Mouse (Mus musculus) right cerebral cortex, postnatal 36 days (tissue): Measurements from ENCODE around the gene Shld2.
"Not testable (repeated sequence)": the region's sequence is repeated elsewhere in the genome, so short reads cannot be mapped to it uniquely, and the experiment has no call there.

ENCODE experiments used
- DNase-seq, 2 experiments: peaks; one replicate each; pipeline ENCODE4 v3.0.0; 2022; ENCODE audit warnings: low spot score in 2 of 2, mixed read lengths in 1 of 2

The Shld2 gene

DNA sequence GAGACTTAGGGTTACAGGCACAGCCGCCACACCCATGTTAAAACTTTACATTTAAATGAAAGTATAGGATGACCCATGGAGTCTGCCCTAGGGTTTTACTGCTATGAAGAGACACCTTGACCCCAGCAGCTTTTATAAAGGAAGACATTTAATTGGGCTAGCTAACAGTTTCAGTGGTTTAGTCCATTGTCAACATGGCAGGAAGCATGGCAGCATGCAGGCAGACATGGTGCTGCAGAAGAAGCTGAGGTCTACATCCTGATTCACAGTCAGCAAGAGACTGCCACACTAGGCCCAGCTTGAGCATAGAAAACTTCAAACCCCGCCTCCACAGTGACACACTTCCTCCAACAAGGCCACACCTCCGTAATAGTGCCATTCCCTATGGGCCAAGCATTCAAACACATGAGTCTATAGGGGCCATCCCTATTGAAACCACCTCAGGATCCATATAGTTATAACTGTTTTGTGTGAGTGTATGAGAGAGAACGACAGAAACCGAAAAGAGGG is 13.3 kb upstream of the Shld2 start:
- no peak for DNase-seq

DNA sequence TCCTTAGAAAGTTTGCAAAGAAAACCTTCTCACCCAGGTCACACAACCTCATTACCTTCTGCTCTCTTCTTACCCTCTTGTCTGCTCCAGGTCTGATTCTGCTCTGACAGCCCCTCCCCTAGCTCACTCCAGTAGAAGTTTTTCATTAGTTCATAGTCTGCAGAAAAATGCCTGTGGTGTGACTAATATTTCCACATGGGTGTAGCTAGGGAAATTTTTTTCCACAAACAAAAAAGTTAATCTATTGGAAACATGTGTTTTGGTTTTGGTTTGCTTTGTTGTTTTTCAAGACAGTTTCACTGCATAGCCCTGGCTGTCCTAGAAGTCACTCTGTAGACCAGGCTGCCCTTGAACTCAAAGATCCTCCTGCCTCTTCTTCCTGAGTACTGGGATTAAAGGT is 7.8 kb upstream of the Shld2 start:
- no peak for DNase-seq

DNA sequence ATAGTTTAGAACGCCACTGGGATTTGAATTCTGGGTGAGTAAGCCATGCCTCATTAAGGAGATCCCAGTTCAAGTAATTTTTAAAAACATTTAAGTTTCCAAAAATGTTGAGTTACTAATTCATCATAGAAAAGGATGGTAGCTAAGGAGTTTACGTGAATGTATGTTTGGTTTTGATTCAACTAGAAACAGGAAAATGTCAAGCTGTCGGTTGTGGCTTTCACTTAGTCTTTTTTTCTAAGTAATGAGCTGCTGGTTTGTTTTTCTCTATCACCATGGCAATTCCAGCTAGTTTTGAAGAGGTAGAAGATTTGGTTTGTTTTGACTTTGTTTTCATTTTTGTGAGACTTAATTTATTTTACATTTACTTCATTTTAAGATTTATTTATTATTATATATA is 7.1 kb upstream of the Shld2 start:
- no peak for DNase-seq

DNA sequence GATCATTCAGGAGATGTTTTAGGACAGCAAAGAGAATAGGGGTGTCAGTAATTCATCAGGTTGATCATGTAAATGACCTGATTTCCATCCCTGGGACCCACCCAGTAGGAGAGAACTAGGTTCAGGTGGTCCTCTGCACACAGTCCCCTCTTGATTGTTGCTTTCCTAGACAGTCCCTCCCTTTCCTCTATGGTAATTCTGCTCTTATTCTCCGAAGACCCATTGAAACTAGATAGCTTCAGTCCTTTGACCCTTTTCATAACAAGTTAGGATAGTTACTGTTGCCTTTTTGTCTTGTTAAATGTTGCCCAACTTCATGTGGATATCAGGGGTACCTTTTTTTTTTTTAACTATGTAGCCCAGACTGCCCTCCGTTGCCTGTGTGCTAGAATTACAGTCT is 6.1 kb upstream of the Shld2 start:
- DNase-seq: no peak

DNA sequence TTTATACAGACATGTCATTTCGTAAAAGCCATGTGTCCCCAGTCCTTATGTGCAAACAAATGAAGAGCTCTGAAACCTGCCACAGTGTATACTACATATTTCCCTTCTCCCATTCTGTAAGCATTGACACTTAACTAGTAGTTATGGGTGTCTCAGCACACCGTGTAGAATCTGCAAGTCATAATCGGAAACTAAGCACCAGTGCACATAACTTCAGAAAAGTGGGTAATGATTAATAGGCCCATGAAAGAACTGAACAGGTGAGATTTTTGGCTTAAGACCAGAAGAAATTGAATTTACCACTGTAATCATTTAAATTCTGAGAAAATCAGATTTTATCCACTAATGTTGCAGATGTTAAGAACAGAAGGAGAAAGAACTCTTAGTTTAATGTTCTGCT is 4.5 kb upstream of the Shld2 start:
- DNase-seq: no peak

DNA sequence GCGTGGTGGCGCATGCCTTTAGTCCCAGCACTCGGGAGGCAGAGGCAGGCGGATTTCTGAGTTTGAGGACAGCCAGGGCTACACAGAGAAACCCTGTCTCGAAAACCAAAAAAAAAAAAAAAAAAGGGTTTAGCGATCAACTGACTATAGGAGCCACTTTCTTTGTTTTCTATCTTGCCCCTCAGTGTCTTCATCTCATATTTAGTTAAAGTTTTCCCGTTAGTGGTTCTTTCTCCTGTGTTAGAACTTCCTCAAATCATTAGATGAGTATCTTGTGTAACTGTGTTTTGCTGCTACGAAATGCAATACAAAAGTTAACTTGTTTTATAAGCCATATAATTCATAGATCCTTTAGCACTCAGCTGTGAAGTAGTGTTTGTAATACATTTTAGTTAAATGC is 4.1 kb upstream of the Shld2 start:
- DNase-seq: not testable (repeated sequence)

DNA sequence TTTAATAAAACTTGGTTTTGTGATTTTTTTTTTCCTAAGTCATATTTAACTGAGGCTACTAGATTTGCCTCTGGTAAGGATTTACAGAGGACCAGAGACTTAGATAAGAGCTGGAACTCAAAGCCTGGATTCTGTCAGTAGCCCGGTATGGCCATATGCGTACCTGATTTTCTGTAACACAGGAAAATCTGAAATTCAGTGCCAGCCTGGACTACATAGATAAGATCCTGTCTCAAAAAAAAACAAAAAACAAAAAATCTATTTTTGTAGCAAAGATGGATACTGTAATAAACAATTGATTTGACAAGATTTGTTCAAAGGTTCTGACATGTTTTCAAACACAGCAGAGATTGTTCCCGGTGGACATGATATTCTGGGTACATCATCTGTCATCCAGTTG is 3.3 kb upstream of the Shld2 start:
- no peak for DNase-seq

DNA sequence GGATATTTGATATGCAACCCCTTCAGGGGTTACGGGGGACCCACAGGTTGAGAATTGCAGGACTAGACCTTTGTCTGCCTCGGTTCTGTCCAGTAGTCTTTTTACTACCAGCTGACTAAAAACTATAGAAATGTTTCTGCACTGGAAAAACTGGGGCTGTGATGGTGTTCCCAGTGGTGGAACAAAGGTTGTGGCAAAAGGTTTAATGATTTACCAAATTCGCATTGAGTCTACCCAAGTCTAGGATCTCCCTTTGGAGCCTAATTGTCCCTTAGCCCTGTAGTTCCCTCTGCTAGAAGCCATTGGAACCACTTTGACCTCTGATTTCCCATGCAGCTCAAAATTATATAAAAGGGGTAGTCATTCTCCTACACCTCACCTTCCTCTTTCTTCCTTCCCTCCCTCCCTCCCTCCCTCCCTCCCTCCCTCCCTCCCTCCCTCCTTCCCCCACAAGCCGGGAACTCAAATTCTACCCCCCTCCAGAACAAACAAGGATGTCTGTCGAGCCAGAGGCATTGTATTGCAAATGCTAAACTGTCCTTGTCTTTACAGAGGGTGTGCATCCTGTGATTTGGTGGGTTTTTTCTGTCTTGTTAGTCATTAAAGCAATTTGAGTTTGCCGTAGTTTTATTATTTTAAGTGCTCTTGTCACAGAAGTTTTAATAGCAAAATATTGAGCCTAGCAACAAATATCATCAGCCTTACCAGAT is 2.2 kb upstream of the Shld2 start:
- no peak for DNase-seq

DNA sequence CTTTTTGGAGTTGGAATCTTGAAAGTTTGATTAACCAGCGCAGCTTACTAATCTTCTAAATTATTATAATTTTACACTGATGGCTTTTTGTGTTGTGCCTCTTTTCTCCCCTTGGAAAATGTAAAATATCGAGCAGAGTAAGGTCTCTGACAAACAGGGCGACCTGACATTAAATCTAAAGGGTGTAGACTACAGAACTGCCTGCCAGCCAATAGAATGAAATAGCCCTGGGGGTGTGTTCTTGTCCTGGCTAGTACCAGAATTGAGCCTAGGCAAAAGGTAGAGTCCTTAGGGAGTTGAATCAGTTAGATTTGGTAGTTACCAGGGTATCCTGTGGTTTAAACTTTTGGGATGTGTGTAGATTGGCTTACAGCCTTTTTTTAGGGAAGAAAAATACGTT is 1.4 kb upstream of the Shld2 start:
- no peak for DNase-seq

DNA sequence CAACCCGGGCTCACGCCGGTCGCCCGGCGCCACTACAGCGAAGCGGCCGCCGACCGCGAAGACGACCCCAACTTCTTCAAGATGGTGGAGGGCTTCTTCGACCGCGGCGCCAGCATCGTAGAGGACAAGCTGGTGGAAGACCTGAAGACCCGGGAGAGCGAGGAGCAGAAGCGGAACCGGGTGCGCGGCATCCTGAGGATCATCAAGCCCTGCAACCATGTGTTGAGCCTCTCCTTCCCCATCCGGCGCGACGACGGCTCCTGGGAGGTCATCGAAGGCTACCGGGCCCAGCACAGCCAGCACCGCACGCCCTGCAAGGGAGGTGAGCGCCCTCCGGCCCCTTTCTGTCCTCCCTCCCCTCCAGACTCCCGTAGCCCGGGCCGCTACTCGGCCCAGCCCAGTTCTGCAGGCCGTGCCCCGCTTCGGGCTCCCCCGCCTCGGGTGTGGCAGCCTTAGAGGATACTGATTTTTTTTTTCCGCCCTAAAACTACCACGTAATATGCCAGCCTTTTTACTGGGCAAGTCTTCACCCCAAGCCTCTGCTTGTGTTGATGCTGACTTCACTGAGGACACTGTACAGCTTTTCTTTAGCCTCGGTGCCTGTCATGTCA is 833 bp upstream of the Shld2 start:
- DNase-seq: peak; percentile 29 to 35

DNA sequence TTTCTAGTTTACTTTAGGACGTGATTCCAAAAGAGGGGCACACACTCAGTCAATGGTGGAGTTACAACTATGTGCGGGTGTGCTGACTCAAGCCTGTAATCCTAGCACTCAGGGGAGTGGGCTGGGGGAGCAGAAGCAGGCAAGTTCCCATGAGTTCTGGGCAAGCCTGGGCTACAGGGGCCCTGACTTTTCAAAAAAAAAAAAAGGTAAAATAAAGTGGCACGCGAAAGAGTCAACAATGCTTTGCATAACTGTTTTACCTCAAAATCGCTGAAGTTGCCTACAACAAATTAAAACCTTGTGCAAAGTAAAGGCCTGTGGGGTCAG is 423 bp downstream of the Shld2 start:
- no peak for DNase-seq

DNA sequence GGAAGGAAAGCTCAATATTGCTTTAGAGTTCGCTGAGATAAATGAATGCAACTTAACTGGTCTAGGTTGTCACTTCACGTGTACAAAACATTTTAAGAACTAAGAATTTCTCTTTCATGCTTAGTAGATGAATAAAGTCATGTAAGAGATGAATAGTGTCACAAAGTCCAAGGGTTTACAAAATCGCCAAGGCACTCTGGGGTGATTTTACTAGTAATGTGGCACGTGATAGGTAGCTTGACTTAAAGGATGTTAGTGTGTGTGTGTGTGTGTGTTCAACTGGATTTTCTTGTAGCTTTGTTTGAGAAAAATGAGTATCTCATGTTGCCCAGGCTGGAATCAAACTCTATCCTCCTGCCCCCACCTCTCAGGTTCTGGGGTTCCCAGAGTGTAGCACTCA is 1.0 kb downstream of the Shld2 start:
- no peak for DNase-seq

DNA sequence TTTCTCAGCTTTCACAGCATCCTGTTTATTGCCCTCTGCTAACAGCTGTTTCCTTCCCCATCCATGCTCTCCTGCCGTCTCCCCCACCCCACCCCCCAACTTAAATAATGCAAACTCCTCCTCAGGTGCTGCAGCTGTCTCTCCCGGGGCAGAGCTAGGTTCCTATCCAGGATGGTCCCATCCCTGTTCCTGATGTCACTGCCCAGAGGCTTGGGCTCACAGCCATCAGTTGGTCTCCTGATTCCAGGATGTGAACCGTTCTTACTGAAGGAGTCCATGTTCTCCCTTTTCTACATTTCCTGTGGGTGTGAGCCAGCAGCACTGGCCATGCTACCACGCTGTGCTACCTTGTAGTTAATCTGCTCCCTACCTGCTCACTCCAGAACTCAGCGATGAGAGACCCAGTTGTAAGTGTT is 7.0 kb downstream of the Shld2 start:
- no peak for DNase-seq

DNA sequence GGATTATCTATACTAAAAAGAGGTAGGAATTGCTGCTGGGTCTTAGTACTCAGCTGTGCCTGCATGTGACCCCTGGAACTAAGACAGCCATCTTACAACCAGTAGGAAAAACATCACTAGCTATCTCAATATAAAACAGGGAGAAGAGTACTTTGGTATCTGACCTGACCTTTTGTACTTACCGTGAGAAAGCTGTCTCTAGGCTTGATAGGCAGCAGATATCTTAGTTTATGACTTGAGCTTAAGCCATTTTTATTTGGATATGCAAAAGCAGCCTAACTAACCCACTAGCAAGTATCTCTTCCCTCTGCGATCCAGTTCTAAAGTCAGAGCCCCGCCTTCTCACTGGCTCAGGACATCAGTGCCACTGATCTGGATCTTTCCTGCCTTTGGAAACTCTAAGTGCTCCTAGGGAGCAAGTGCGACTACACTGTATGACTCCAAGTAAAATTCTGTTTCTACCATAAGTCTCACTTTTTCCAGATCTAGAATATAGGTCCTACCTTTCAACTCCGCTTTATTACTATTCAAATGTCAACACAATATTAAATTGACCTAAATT is 7.5 kb downstream of the Shld2 start:
- no peak for DNase-seq

DNA sequence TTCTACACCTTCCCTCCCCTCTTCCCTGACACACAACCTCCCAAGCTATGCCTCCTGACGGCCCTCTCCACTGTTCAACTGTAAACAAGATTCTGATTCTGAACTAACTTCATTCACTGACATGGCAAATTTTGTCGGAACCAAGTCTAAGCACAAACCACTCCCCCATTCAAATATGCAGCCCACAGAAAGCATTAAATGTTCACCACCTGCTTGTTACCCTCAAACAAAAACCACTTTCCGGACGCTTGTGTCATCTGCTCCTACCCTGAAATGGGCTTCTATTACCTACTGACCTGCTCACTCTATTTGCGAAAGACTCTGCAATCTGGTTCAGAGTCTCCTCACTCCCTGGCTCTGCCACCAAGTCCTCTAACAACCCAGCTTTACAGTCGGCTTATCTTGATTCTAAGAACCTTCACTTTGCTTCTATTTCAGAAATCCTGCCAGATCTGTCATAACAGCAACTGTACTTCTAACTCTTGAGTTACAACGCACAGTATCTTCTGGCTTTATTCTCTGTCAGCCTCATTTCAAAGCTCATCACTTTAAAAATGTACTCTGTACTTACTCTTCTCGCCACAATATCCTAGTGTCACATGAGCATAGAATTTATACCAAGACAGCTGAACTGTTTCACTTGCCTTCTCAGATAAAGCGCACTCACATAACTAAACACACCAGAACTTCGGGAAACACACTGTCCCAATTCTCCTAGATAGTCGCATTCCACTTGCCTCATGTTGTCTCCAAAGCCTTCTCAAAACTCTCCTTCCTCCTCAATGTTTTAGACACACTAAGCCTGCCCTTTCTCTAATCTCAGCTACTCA is 11.2 kb downstream of the Shld2 start:
- DNase-seq: no peak

DNA sequence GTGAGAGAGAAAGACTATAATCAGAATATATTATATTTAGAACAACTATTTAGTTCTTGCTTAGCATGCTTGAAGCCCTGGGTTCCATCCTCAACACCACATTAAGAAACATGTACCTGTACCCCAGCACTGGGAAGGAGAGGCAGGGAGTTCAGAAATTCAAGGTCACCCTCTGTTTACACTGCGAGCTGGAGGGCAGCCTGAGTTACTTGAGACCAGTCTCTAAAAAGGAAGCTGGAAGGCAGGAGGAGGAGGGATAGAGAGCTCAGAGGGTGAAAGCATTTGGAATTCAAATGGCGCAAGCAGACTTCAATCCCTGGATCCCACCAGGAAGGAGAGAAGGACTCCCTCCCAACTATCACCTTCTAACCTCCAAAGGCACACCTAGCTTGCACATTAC is 12.7 kb downstream of the Shld2 start:
- DNase-seq: no peak

DNA sequence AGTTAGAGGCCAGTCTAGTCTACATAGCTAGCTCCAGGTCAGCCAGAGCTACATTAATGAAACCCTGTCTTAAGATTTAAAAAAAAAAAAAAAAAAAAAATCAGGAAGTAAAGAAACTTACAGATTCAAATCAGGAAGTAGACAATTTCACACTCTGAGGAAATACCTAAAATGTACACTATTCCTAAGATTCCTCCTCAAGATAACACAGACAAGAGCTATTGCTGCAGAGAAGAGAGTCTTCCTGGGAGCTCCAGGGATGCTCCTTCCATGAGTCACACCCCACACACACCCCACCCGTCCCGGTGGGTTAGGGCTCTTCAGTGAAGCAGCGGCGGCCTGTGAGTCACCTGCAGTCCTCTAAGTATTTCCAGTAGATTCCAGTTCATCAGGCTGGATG is 13.3 kb downstream of the Shld2 start:
- DNase-seq: no peak

DNA sequence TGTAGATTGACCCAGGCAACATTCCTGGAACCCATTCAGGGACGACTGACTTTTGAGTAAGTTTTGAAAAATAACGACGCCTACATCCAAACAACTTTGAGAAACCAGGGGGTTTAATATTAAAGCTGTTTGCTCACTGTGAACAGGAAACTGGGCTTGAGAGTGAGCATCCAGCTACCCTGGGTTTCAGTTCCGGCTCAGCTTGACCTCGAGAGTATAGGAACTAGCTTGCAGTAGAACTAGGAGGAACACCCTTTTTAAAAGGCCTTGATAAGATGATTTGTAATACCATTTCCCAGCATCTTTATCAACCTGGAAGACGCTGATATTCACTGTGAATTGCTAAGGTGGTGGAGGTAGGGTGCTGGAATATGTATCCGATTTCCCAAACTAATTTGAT is 13.9 kb downstream of the Shld2 start:
- no peak for DNase-seq

DNA sequence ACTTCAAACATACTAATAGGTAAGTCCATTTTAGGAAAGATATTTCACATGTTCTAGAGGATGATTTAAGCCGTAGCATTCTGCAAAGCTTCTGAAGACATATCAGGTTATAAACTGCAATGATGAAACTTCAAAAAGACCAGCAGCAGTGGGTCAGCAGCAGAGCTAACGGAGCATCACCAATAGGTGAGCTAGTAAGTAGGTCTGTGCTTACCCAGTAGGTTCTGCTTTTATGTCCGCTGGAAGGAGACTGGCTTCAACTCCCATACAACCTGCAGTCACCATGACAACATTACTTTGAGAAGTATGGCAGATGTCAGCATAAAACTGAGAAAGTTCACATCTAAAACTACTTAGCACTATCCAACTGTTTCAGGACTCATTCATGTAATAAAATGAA is 16.7 kb downstream of the Shld2 start:
- DNase-seq: no peak

DNA sequence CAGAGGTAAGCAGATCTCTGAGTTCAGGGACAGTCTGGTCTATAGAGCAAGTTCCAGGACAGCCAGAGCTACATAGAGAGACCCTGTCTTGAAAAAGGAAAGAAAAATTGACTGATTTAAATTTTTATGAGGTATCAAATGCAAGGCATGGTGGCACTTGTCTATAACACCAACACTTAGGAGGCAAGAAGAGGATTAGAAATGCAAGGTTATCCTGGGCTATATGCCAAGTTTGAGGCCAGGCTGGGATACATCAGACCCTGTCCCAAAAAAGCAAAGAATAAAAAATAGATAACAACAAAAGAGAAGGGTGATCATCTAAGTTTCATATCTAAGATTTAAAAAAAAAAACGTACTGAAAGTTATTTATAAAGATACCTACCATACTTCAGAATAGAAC is 20.1 kb downstream of the Shld2 start:
- no peak for DNase-seq

DNA sequence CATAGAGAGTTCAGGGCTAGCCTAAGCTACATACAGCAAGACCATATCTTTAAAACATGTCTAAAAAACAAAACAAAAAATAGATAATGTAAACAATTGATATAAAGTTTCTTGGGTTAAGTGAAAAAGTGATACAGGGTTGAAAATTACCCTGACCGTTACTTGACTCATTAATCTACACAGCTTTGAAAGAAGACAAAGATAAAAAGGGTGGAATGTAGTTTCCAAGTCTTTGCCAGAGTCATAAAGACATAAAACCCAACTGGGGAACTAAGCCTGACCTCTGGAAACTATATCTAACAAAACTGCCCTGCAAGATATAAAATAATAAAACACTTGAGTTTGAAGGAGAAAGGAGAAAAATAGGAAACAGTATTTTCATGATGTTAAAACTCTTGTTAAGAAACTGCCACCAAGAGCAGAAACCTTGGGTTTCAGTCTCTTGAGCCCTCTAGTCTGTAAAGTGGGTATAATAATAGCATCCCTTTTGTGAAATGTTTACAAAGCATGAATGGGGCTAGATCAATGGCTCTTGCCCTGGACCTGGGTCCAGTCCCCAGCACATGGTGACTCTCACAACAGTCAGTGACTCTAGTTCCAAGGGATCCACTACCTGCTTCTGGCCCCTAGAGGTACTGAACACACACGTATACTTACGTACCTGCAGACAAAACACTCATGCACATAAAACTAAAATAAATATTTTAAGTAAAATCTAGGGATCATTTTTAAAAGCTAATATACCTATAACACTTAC is 20.9 kb downstream of the Shld2 start:
- DNase-seq: no peak

DNA sequence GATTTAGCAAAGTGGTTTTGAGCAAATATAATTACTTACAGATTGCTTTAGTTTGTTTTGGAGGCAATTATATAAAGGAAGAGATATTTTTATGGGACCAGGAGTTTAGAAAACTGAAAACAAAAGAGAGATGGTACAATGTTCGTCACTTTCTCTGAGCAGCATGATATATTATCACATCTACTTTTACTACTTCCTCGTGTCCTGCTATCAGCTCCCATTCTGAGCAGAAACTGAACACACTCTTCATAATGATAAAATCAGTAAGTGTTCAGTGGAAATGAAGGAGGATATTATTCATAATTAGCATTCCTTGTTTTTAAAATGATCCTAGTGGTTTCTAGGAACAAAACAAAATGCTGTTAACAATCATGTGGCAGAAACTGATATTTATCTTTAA is 21.9 kb downstream of the Shld2 start:
- DNase-seq: no peak
